Mouse (Mus musculus): ENCODE measurements around the gene Dock3.

Gene Dock3

DNA sequence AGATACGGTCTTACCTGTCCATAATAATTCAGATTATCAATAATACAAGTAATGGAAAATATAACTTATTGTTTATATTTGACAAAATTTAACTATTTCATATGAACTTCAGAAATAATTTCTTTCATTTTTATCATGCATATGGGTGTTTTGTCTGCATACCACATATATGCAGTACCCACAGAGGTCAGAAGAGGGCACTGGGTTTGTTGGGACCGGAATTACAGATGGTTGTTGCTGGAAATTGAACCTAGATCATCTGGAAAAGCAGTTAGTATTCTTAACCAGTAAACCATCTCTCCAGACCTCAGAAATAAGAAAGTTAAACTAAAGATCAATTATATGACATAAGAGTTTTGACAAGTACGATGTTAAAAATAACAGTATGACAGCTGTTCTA is 261.0 kb downstream of the Dock3 start:
- peak; percentile 16 for DNase-seq

DNA sequence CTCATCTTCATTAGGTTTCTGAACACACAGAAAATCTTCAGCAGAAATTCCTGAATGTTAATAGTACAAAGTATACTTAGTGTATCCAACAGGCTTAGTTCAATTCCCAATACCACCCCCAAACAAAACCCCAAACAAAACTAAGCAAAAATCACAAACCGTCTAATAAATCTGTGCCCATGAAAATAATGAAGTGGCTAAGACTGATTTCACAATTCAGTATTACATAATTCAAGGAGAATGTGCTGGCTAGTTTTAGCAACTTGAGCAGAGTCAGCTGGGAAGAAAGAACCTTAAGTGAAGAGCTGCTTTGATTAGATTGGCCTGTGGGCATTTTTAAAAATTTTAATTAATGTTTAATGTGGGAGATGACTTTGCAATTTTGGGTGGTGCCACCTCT is 273.3 kb downstream of the Dock3 start:
- no peak for DNase-seq

DNA sequence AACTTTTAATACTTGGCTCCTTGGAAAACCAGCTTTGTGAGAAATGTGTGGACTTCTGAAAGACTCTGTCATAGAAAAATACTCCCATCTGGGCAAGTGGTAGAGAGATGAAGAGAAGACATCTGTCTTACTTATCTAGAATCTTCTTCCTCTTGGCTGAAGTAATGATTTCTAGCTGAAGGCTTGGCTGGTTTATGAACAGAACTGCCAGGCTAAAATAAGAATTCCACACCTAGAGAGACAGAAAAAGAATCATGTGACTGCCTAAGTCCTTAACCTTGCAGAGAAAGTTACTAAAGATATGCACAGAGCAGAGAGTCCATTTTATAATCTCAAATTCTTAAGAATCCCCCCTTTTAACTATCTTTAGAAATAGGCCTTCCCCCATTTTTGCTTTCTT is 276.2 kb downstream of the Dock3 start:
- no peak for DNase-seq

DNA sequence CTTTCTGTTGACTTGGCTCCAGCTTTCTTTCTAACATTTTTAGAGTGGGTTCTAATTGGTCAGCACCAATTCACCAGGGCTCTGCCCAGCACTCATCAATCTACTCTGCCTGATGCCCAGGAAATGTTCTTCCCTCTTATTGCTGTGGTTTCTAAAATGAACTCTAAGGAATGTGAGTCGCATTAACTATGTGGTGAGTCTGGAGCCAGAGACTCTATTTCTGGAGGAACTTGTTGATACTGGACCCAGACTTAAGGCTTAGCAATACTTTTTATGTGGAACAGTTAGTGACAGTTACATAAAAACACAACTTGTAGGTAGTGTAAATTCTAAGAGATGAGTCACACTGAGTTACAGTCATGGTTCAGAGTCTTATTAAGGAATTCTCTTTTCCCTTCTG is 296.7 kb downstream of the Dock3 start:
- DNase-seq, result no peak

DNA sequence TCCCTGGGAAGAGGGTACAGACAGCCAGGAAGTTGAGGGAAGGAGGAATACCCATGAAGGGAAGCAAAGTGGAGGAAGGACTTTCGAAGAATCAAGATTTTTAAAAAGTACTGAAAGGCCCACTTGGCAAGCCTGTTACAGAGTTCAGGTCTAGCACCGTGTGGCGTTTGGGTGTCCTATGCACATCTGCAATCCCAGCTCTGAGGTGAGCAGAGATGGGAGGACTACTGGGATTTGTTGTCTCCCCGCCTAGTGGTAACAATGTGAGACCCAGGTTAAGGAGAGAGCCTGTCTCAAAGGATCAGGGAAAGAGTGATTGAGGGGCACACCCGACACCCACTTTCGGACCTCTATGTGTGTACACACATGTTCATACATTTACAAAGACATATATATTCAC is 316.8 kb downstream of the Dock3 start:
- DNase-seq, result no peak

DNA sequence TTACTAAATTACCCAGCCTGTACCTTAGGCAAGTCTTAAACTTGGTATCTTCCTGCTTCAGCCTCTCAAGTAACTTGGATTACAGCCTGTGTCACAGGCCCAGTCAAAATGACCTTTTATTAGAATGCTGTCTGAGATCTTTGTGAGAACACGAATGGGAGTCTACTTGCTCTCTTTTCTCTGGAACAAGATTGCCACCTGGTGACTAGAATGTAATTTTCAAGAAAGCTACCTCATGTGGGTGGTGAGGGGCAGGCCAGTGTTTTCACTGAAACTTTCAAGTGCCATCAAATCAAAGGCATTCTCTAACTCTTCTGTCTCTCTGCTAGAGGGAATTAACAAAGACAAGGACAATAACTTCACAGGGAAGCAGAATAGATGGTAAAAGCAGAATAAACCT is 317.9 kb downstream of the Dock3 start:
- DNase-seq, result no peak

DNA sequence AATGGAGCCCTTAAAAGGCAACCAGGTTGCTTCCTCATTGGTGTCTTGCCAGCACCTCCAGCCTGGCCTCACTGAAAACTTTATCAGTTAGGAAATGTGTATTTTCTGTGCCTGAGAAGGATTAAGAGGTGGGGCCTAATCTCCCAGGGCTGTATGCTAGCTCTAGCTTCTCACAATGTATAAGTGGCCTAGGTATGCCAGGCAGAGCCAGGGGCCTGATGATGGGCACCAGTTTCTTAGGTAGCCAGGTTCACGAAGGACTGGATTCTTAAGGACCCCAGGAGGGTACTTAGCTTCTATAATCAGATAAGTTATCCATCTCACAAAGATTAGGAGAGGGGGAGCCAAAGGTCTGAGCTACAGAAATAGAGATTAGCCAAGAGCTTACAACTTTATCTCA is 320.1 kb downstream of the Dock3 start:
- DNase-seq, result no peak

DNA sequence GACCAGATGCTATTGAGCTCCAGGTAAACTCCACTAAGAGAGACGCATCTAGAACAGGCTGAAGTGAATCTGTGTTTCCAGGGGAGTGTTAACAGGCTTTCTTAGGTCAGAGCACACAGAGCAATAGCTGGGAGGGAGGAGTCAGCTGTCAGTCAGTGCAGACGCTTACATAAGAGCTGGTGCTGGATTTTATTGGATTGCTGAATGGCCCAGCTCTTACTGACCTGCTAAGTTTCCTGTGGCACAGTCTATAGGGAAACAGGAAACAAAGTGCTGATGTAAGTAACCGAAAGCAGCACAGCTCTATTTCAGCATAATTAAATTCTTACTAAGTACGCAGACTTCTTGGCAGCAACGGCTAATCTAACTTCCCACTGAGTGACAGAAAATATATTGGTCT is 323.0 kb downstream of the Dock3 start:
- DNase-seq, result no peak

DNA sequence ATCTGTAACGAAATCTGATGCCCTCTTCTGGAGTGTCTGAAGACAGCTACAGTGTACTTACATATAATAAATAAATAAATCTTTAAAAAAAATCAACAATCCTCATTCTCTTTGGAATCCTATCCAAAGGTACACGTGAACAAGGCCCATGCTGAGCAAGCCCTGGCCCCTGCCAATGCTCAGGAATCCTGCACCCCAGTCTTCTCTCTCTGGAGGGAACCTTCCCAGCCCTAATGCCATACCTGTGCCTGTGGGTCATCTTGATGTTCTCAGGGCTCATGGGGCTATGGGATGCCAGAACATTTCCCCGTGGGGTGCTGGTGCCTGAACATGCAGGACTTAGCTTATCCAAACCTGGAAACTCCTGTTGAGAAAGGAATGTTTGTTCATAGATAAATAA is 323.5 kb downstream of the Dock3 start:
- DNase-seq, result no peak

DNA sequence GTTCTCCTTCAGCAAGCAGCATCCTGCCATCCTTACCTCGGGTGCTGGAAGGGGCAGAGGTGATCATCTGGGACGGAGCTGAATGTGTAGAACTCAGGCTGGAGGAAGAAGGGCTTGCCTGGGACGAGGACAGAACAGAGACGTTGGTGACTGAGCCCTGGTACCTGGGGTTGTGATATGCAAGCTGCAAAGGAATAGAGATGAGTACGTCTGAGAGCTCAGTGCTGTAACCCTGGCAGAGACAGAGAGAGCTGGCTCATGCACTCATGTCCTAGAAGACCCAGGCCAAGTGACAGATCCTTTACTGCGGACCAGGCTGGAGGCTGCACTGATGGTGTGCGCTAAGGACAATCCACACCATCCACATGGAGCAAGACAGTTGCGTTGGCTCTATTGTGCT is 325.1 kb downstream of the Dock3 start:
- no peak for DNase-seq

DNA sequence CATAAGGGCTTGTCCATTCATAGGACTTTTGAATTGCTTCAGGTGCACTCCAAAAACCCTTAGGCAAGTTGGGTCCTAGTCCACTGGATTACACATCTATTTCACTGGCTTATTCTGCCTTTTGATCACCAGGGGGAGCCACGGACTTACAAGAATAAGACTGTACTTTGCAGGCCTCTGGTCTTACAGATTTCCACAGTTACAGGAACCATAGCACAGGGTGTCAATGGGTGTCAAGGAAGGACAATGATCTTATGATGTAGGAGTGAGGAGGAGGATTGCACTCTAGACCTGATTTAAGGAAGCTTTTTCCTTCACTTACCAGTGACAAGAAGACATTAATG is 327.9 kb downstream of the Dock3 start:
- no peak for DNase-seq

DNA sequence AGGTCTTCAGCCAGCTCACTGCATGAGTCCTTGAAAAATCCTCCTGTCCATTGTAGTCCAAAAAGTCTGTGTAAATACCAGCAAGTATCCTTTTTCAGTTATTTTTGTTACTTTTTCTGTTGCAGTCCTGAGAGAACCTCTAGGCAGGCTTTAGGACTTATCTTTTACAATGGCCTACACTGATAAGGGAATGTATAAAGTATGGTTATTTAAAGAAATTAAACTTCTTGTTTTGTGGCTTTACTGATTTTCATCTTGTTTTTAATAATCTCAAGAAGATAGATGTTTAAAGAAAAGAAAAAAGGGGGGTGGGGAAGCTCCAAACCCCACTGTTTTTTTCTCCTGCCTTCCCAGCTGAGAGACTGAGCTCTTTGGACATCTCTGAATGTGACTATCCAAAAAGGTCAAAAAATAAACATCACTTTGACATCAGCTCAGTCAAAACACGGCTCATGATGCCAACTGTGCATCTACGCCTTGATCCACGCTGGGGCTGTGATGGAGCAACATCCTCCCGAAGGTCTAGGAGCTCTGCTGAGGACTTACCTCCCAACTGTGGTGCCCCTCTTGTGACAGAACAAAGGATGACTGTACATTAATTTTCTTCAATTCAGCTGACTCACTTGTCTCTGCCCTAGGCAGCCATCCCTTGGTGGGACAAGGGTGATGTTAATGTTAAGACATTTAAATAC is 328.5 kb downstream of the Dock3 start:
- no peak for DNase-seq

DNA sequence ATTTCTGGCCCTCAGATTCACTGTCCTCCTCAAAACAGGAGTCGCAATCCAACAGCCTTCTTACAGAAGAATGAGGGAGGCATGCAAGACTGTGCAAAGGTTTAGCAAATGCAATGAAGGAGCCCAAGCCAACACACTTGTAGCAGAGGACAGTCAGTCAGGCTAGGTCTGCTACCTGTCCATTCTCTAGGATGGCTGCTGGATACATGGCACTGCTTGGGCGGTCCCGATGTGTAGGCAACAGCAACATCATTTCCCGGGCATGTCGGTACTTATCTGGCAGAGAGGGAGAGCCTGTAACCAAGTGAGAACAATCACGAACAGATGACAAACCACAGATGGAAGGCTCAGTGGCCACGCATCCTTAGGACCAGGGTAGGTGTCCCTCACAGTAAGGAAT is 330.1 kb downstream of the Dock3 start:
- peak; percentile 3 for DNase-seq

DNA sequence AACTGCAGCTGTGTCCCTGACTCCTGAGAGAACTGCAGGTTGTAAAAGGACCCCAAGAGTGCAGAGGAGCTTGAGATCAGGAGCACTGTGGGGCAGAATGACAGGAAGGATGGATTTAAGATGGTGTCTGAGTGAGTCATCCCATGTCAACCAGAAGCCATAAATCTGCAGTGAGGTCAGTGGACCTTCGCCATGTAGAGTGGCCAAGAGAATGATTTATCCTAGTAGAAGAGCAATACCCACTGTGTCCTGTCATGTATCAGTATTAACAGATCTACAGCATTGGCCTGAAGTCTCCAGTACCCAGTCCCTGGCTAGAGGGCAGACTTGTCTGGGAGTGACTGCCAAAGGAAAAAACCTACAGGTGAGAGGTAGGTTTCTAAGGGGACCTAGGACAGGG is 332.8 kb downstream of the Dock3 start:
- no peak for DNase-seq

DNA sequence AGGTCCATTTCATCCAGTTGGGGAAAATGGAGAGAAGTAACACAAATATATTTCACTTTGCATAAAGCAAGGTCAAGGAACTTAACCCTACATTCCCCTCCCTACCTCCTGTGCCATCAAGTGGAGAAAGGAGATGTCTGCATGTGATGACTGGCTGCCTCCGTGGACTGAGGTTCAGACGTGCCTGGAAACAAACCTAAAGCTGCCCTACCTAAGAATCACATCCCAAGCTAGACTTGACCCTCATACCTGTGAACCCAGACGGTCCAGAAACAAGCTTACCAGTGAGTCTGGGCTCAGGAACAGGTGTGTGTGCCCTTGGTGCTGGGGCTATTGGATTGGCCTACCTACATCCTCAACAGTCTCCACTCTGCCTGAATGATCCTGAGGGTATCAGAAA is 338.4 kb downstream of the Dock3 start:
- DNase-seq, result peak; percentile 27

DNA sequence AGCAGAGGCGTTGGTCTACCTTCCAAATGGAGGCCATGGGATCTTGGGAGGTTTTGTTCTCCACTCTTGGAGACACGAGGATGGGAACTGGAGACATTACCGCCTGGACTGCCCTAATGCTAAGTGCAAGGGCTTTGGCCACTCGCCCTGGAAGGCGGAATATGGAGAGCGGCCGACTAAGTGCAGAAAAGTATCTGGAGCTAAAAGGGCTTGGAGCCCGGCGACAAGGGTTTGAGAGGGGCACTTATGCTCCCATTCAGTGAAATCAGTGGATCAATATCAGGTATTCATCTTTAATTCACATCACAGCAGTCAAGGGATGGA is 339.2 kb downstream of the Dock3 start:
- no peak for DNase-seq

DNA sequence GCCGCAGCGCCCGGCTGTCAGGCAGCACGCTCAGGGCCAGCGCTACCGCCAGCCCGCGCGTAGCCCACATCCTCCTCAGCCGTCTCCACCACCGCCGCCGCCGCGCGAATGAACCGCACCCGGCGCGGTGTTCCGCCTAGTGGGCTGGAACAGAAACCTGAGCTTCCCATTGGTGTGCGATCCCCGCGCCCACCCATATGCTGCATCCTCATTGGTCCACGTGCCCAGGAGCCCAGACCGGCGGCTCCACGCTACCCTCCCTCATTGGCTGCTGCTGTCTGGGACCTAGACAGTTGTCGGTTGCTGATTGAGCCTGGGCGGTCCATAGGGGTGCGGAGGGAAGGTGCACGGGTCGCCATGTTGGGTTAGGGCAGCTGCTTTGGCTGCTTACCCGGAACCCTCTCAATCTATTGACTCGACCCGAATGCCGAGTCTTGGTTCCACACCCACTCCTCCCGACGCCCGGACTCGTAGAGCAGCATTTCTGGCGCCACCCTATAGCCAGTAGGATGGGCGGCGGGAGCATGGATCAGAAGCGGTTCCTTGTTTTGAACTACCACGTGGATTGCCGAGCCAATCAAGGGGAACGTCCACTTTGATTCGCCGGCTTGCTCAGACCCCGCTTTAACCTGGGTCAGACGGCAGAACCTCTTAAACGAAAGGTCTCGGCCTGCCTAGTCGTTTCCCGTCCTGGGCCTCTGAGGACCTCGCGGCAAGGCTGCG is 339.7 kb downstream of the Dock3 start, which contains the start of gene Manf:
Gene Manf (minus strand): TSS at position 151 of the 723 bp plus-strand sequence.
- peak; percentile 98 for DNase-seq

DNA sequence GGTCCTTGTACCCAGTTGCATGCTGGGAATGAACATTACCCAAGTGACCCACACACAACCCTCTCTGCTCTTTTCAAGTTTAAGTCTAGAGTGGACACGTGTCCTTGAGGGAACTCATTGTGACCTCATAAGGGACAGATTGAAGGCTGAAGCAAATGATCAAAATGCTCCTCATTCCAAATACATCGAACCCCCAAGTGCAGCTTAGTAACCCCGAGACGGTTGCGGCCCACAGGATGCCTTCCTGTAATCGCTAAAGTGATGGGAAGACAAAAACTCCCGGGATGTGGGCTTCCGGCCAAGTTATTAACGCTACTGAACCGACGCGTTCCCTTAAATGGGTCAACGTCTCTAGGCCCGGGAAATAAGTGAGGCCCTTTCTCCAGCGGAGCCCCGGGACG is 340.4 kb downstream of the Dock3 start:
- no peak for DNase-seq

DNA sequence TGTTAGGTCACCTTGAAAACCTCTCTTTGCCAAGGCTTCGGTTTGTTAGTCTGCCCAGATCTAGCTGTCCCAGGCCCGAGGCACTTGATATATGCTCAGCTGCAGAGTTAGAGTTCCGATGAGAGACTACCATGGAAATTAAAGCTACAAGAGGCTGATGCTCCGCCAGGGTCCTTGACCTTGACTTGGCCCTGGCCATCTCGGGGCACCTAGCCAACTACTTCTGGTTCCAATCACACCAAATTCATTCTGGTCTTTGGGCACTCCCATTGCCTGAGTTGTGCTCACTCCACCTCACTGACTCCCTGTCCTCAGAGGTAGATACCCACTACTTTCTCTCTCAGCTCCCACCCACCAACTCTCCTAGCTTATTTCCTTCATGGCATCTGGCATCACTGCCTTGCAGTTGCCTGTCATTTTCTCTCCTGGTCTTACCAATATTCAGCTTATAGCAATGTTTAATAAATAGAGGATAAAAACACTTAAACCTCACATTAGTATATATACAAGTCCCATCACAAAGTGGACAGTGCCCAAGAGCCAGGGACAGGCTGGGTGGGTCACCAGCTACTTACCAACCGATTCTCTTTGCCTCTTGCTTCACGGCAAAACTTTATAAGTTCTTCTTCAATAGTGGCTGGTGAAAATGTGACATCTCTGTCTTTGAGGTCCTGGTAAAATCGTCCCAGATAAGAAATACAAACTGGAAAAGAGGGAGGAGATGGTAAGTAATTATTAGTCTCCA is 341.0 kb downstream of the Dock3 start:
- peak; percentile 64 for DNase-seq

DNA sequence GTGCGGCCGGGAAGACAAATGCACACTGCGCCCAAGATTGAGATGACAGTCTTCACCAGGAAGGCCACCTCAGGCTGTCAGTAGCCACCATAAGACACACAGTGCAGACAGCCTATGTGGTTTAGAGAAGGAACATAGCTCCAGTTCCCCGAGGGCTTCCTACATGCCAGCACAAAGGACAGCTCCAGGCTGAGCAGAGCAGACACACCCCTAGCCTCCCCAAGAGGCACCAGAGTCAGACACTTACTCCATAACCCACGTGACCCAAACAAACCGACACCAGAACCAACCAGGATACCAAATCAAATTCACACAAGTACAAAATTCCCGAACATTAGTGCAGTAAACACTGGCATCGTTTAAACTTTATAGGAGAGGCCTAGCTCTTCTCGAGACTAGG is 342.4 kb downstream of the Dock3 start:
- peak; percentile 30 for DNase-seq

DNA sequence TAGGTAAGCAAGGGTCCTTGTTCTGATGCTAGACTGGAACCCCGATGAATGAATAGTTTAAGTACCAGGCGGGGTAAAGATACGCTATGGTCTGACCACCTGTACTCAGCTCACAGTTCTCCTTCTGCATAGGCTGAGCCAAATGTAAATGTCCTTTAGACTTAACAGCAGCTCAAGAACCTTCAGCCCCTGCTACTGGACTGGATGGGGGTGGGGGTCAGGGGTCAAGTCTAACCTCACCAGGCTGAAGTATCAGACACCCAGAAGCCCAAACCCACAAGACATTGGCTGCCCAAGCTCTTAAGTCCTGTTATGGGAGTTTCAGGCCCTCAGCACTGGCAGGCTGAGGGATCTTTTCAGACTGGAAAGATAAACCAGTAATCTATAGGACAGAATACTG is 343.4 kb downstream of the Dock3 start:
- no peak for DNase-seq

DNA sequence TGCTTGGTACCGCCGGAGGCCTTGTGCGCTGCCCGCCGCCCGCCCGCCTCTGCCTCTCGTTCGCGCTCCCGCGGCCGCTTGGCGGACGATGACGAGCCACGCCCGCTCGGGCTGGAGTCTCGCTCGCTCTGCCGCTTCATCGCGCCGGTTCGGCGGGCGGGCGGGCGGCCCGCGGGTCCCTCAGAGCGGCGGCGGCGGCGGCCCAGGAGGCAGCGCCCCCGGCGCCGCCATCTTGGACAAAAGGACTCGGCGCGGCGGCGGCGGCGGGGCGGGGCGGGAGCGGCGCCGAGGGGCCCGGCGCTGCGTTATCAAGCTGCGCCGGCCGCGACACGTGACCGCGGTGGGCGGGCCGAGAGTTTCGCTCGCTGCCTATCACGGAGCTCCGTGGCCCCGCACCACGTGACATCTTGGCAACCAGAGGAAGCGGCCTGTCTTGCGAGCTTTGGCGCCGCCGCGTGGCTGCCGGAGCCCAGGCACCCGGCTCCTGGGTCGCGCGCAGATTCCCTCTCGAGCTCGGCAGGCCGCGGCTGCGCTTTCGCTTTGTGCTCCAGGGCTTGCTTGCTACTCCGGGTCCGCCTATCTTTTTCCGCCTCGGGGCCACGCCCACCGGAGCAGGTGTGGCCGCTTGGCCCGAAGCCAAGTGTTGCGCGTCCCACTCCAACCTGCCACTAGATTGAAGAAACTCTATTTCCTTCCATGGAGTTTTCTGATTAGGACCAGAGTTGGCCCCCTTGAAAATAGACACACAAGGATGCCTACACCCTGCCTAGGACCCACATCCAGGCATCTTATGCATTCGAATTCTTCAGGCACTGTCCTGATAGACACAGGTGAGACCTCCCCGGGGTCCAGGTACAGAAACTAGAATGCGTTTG is 344.6 kb downstream of the Dock3 start, which contains the start of gene Rbm15b:
Gene Rbm15b (minus strand): TSS at position 601 of the 875 bp plus-strand sequence.
- DNase-seq, result peak; percentile 98
